Mouse (Mus musculus): ENCODE measurements at regions not wholly inside any gene's neighbourhood (a gene's known extent, or its start where the extent isn't known, plus 50 kb on each side); places are given as distances from the start of the nearest gene placed in this dataset.

GRCm38 (mm10) chr10:21483373-21483772, 106.3 kb downstream of the Aldh8a1 start:
- DNase-seq: no peak

GRCm38 (mm10) chr10:21488374-21488930, 104.5 kb upstream of the 1700020N01Rik start:
- DNase-seq: no peak

- DNase-seq: no peak
These were observed 102.0 kb upstream of the 1700020N01Rik start for GRCm38 (mm10) chr10:21490910-21491309.

GRCm38 (mm10) chr10:21492254-21492894, 100.6 kb upstream of the 1700020N01Rik start:
- DNase-seq: no peak

- DNase-seq: no peak
These were observed 98.4 kb upstream of the 1700020N01Rik start for GRCm38 (mm10) chr10:21494536-21494935.

GRCm38 (mm10) chr10:21497110-21497509, 95.8 kb upstream of the 1700020N01Rik start:
- DNase-seq: no peak

- no peak for DNase-seq
These were observed 94.8 kb upstream of the 1700020N01Rik start for GRCm38 (mm10) chr10:21498143-21498542.

- no peak for DNase-seq
These were observed 91.3 kb upstream of the 1700020N01Rik start for GRCm38 (mm10) chr10:21501658-21502057.

GRCm38 (mm10) chr10:21504431-21504830, 88.5 kb upstream of the 1700020N01Rik start:
- DNase-seq: peak; percentile 74

- DNase-seq: no peak
These were observed 81.6 kb upstream of the 1700020N01Rik start for GRCm38 (mm10) chr10:21511386-21511785.

- no peak for DNase-seq
These were observed 80.5 kb upstream of the 1700020N01Rik start for GRCm38 (mm10) chr10:21512486-21512885.

GRCm38 (mm10) chr10:21517721-21518120, 75.2 kb upstream of the 1700020N01Rik start:
- DNase-seq: no peak

GRCm38 (mm10) chr10:21520854-21521253, 72.1 kb upstream of the 1700020N01Rik start:
- no peak for DNase-seq

- no peak for DNase-seq
These were observed 67.4 kb upstream of the 1700020N01Rik start for GRCm38 (mm10) chr10:21525555-21525954.

GRCm38 (mm10) chr10:21528396-21528795, 64.5 kb upstream of the 1700020N01Rik start:
- DNase-seq: no peak

- DNase-seq: peak; percentile 64
These were observed 63.7 kb upstream of the 1700020N01Rik start for GRCm38 (mm10) chr10:21529098-21529749.

- DNase-seq: no peak
These were observed 60.8 kb upstream of the 1700020N01Rik start for GRCm38 (mm10) chr10:21532142-21532541.

GRCm38 (mm10) chr10:21535631-21536030, 57.3 kb upstream of the 1700020N01Rik start:
- DNase-seq: no peak

GRCm38 (mm10) chr10:21538481-21538880, 54.5 kb upstream of the 1700020N01Rik start:
- no peak for DNase-seq
